Mouse (Mus musculus) spleen, postnatal 4 days (tissue): ENCODE results near the gene Apbb2.
A peak's percentile ranks its signal among the peaks of the same experiment; 100 is the strongest.

Experiments
- DNase-seq, 2 experiments: peaks; one replicate each; pipeline ENCODE4 v3.0.0; 2022; ENCODE audit warnings: low spot score in 2 of 2

The Apbb2 gene

DNA sequence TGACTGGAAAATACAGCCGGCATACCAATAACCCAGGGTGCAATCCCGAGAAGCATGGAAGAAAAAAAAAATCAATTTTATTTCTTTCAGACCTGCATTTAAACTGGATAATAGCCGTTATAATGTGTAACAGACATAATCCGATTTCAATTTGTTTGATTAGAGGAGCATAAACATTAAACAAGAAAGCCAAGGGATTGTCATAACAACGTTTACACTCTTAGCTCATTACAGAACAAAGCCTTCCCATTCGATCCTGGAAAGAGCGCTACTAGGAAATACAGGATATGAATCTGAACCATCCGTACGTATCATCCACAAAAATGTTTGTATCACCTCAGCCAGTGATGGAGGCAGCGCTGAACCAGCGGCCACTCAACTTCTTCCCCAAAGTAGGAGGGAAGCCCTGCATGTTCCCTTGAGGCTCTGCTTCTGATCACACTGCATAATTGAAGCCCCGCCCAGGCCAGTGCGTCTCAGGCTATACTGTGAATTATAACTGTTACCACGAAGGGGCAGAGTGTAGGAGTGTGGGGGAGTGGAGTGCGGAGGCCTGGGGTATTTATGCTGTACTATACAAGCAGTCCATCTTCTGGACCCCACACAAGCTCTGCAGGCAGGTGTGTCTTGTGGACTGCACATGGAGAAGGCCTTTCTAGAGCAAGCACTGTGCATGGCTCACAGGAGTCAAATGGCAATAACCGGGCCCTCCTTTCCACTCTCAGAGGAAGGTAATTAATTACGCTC lies 278.1 kb downstream of the Apbb2 start:
- no peak for DNase-seq

DNA sequence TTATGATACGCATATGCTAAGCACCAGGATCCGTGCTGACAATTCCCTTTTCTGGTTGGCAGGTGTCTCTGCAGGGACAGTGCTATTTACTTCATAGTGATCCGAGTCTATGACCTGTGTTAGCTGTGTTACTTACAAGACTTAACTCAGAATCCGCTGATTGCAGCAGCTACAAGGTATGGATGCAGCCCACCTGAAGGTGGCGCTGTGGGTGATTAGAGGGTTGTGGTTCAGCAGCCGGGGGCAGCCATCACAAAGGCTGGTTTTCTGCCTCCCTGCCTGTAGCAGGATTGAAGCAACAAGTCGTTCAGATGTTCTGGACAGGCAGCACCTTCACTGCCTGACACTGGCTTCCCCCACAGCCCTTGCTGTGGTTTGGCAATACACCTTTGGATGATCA lies 280.0 kb downstream of the Apbb2 start:
- no peak for DNase-seq

DNA sequence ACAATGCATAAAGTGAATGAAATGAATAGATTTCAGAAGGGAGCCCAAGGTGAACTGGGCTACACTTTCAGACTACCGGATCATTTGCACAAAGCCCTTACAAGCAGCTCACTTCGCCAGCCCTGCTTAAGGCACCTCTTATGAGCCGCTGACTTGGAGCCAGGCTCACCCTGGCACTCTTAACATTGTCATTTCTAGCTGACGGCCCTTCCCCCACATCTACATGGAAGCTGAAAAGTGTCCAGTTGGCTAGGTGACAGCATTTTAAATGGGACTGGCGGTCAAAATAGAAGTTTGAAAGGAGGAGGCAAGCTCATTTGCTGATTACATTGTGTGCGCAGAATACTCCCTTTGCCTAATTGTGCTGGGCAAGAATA lies 280.6 kb downstream of the Apbb2 start:
- no peak for DNase-seq

DNA sequence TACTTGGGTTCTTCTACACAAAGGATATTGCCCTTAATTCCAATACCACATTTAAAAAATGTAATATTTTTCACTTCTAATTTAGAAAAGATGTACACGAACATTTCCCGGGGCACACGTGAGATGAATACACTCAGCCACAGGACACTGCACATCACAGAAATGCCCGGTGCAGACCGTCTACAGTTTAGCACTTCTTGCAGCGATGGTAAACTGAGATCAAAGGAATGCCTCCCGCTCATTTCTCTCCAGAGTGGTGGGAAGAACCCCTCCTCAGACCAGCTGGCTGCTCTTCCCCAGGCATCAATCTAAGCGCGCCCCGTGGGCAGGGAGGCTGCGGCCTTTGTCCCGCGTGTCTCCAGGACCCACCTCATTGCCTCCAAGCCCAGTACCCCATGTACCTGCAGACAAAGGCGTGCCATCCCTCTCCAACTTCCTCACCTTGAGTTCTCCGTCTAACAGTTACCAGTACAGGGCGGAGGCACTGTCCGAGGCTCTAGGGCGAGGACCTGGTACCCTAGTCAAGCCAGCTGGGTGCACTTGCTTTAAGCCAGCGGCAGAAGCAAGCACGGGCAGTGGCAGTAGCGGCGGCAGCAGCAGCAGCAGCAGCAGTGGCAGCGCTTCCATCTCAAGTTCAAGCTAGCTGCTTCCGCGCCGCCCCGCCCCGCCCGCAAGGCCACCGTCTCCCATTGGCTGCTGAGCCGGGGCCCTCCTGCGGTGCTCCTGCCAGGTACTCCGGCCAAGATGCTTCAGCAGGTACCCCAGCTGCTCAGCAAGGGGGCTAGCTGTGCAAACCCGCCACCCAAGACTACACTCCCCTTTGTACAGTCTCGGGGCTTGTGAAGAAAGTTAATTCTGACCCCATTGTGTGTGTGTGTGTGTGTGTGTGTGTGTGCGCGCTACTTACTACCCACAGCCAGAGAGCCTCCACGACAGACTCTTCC lies 281.3 kb downstream of the Apbb2 start:
- peak in 1 of 2 experiments; percentile 65 for DNase-seq

DNA sequence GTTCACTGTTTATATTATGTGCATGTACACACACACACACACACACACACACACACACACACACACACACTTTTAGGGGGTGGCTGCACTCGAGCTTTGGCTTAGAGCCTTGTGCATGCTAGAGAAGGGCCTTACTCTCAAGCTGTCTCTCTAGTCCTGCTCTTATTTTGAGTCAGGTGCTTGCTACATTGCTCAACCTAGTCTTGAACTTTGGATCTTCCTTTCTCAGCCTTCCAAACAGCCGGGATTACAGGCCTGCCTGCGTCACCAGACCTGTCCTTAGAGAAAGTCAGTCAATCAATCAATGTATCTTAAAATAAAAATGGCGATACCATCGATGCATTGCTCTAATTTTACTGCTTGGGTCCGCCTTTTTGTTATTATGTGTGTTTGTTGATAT lies 287.8 kb downstream of the Apbb2 start:
- DNase-seq, result no peak

DNA sequence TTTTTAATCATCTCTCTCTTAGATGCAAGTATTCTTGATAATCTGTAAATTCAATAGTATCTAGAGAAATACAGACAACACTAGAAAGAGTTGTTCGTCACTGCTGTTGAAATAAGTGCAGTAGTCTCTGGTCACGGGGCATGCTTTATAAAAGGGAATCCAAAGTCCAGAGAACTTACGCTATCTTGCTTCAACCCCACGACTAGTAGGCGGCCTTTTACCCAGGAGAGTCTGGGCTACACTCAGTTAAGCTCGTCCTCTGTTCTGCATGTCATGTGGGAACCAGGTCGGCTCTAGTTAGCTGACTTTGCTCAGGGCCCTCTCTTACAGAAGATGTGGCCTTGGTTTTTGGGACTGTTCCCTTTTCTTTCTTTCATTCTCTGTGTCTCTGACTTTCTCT lies 289.8 kb downstream of the Apbb2 start:
- no peak for DNase-seq

DNA sequence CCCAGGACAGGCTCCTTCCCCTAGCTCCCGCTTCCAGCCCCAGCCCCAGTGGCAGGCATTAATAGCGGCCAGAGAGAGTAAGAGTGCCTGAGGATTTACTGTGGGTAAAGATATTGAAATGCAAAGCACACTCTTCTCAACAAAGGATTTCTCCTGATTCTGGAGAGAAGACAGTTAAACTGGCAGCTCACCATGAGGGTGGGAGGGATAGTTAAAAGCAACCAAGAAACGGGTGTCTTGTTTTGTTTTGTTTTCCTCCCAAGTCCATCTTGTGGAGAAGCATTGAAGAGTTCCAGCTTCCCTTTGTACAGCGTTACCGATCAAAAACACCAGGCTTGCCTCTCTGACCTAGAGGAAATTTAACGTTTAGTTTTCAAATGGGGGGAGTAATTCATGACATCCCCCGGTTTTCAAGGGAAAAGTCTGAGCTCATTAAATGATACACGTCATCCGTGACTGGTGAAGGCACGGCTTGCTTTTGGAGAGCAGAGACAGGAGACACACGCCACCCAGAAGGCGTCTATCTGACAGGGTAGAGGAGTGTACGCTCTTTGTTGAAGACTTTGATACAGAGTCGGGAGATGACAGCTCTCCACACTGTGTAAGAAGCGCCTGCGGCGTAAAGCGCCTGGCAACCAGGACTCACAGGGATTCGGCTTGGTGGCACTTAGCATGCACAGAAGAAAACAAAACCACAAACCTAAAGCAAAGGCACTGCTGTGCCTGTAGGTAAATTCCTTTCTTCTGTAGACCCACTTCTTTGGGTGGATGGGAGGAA lies 290.4 kb downstream of the Apbb2 start:
- DNase-seq, result no peak

DNA sequence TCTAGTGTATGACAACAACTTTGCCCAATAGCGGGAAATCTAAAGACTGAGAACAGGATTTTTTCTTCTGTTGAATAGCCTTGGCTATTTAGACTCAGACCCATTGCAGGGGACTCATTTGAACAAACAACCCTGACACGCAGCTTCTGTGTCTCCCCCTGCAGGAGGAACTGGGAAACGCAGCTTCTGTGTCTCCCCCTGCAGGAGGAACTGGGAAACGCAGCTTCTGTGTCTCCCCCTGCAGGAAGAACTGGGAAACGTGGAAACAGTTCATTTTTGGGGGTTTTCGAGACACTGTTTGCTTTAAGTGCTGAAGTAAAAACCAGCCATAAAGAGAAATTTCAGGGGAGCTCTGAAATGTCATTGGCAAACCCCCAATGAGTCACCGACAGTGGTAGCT lies 292.2 kb downstream of the Apbb2 start:
- DNase-seq, result no peak

DNA sequence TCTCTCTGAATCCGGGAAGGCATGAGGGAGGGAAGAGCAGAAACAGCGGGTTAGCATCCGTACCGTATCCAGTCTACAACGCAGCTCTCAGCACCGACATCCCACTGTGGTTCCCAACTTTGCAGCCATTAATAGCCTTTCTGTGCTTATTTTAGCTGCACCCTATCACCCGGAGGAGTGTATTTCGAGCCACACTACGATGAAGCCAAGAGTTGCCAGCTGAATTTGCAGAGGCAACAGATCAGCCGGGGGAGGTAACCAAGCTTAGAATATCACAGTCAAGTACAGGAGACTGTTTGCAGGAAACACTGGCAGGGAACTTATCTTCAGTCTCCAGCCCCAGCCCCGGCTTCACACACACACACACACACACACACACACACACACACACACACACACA lies 295.0 kb downstream of the Apbb2 start:
- no peak for DNase-seq

DNA sequence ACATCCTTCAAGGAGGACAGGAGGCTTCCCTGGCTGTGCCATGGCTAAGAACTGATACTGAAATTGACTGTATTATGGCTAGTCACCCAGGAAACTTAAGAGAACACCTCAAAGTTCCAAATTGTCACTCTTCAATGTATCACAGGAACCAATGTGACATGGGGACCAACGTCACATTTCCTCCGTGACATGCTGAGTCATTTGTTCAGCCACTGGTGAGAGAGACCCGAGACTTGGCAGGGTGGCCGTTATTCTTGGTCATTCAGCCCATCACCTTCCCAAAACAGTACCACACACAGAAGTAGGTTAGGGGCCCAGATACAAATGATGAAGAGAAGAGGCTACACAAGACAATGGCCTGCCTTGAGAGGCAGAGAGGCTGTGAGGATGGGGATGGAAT lies 295.5 kb downstream of the Apbb2 start:
- no peak for DNase-seq

DNA sequence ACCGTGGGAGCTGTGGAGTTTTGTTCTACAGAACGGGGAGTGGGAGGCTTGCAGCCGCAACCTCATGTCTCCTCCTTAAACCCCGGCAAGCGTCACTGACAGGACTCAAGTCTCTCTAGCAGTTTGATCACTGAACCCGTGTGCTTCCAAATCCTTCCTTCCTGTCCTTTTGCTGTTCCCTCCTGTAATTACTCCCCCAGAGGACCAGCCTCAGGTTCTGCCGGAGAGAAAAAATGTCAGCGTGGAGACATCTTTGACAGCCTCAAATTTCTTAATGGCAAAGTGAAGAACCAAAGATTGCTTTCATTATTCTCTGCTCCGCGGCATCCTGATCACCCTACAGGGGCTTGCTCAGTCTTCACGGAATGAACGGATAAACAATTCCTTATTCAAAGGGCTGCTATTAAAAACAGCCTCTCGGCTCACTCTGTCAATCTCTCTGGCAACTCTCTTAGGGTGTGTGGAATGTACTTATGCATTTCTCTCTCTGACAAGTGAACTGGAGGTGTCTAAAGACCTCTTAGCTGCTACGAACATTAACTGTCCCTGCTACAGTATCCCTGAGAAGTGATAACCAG lies 298.7 kb downstream of the Apbb2 start:
- DNase-seq, result no peak

DNA sequence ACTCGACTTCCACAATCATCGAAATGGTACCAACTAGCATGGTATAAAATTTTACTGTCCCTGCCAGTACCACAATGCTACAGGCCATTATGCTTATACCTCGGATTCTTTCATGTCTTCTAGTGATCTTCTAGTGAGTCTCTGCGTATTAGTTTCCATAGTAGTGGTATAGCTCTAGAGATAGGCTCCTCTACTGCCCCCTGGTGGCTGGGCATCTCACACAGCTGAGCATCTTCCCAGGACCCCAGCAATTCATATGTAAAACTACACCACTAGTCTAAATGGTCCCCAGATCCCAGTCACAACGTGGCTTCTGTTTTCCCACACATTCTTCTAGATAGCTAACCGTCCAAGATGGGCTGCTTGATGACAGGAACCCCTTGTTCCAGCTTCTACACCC lies 299.2 kb downstream of the Apbb2 start:
- DNase-seq, result peak; percentile 59 to 87

DNA sequence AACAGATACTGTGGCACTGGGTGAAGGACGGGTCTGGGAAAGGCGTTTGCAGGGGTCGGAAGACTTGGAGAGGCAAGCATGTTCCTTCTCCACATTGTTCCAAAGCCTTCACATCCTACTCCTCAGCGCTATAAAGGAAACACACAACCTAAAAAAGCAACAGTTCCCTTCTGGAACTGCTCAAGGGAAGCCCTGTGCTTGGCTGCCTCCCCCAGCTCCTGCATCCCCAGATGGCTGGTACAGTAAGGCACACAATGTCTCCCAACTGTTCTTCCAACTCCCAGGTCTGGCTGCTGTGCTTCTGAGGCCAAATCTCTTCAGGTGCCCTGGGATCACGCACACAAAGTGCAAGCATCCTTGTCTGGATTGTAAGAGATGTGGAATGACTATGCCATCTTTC lies 302.8 kb downstream of the Apbb2 start:
- no peak for DNase-seq

DNA sequence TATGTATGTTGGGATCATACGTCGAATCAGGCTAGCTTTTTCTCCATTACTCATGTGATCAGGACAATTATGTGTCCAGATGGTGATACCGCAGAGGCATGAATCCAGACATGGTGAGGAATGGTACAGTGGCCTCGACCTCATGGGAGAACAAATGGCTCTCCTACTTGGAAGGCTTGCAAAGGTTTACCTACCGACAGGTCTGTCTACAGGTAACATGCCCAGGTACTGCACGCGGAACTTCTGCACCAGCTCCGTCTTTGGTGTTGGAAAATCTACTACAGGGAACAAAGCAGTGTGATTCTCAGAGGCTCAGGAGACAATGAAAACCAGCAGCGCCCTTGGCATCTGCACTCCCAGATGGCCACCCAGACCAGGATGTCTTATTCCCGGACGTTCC lies 307.8 kb downstream of the Apbb2 start:
- no peak for DNase-seq

DNA sequence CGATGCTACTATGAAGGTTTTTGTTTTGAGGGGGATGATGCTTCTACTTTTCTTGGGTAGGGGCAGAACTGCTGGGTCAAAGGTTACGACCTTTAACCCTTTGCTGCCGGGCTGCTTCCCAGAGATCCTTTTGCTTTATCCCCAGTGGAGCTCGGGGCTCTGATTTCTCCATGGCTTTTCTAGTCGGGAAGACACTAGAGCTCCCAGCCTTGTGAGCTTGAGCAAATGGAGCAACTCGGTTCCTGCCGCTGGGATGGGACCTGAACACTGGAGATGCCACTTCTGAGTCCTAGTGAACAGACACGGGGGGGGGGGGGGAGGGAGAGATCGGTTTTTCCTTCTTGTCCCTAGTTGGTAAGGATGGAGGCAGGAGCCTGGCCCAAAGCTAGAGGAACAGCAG lies 308.3 kb downstream of the Apbb2 start:
- DNase-seq, result no peak

DNA sequence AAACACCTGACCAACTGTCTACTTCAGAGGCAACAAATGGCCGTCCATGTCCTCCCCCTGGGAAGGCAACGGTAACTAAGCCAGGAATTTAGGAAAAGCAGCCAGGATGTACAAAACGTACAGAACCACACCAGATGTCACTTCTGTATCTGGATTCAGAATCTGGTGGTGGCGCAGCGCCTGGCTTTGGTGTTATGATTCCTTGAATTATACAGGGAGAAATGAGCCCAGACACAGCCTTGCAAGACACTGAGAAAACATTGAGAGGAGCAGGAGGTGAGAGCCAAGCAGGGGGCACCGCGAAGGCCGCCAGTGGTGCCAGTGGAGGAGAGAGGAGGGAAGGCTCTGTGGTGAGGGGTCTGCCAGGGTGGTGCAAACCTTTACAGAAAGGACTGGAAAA lies 313.1 kb downstream of the Apbb2 start:
- DNase-seq, result no peak

DNA sequence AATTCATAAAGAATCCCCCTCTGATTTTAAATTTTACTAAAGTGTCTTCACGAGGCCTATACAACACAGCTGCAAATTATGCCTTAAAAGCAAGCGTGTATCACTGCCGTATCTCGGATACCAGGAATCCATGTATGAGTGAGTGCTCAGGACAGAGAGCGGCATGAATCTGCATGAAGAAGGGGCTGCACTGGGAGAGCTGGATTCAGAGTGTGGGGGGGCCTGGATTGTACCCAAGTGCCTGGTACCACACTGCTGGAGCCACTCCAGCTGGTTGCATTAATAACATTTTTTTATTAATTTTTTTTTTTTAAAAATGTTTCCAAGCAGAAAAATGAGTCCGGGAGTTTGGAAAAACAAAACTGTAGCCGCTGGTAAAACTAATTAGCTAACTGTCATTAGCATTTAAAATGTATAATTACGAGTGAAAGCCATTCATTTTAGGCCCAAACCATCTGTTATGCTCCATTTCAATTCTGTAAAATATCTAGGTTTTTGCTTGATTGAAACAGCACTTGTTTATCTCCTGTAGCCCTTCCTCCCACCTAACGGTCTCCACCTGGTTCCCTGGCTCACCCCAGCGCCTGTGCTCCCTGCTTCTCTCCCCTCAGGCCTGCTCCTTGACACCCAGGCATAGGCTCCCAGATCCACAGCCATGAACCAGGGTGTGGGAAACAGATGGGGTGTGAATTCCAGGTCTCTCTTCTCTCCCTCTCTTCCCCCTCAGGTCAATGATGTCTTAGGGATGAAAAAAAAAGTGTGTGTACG lies 314.1 kb downstream of the Apbb2 start:
- DNase-seq, result no peak

DNA sequence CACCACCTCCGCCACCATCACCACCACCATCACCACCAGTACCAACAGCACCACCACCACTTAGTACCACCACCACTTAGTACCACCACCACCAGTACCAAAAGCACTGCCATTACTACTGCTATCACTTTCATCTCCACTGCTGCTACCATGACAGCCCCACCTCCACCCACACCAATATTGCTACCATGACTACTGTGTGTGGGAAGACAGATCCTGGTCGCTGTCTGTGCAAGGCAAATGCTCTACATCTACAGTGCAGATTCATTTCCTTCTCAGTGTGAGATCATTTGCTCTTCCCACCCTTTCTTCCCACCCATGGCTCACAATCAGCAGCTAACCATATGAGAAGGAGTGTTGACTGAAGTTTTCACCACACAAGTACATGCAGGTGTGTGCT lies 315.7 kb downstream of the Apbb2 start:
- DNase-seq, result no peak

DNA sequence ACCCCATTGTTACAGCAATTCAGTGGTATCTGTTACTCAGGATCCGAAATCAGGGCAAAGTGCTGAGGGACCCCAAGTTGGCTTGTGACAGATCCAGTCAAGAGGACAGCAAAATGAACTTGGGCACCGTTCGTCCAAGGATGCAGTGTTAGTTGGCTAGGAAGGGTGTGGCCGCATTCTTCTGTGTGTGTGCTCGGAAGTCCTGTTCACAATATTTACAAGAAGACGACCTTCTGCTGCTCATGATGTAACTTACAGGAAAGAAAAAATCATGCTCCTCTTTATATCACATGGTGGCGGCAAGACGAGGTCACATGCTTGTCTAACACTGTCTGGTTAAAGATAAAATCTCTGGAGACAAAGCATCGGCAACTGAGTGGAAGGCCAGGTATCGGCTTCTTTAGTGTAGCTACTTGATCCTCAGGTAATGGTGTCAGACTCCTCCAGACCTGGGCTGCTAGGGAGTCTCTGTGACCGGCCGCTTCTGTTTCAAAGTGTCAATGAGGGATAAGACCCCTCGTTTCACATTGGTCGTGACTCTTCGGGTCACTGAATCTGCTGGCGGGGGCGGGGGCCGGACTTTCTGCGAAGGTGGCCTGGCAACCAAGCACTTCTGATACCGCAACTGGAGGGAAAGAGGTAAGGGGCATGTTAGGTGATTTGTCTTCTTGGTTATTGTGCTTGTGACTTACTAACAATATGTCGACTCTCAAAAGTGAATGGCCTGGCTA lies 316.3 kb downstream of the Apbb2 start:
- DNase-seq, result no peak

DNA sequence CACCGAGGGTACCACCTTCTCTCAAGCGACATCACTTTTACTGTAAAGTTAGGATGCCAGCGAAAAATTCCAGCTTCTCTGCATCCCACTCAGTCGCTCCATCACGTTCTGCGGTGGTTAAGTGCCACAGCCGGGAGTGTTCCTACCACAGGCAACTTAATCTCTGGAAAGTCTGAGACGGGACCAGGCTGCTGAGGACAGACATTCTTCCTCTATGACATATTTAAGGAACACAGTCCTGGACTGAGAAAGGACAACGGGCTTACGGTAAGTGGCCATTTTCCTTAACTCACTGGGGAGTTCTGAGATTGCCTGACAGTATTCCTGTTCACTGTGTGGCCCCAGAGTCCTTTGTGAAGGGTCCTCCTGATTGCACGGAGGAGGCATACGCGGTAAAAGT lies 318.0 kb downstream of the Apbb2 start:
- no peak for DNase-seq

DNA sequence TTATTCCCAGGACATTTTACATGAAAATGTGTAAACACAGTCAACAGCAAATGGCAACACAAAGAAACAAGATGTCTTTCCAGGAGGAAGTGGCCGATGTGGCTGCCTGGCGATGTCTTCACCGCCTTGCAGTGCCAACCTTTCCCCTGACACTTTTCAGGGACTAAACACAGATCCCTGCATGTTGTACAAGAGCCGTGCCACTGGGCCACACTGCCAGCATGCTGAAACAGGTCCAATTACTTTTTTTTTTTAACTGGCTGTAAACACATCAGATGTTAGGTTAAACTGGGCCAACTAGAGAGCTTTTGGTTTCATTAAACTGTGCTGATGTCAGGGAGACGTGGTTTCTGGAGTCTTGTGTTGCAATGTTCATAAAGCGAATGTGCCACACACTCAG lies 319.7 kb downstream of the Apbb2 start:
- no peak for DNase-seq
